Mouse (Mus musculus) hindbrain, embryonic 11.5 days (tissue): ENCODE results near the gene E2f7. TPM values are rescaled to one million over a fixed set of nuclear protein-coding genes. Genes with fewer than 3 reads are reported as not detected.
A peak's percentile ranks its signal among the peaks of the same experiment; 100 is the strongest.
"Not testable (repeated sequence)": the region's sequence is repeated elsewhere in the genome, so short reads cannot be mapped to it uniquely, and the experiment has no call there.

Experiments
- ATAC-seq: fragments of 200-750 bp; cut with Nextera tagmentation; 2 replicates; pipeline ENCODE4 v1.8.0; 2017; ENCODE audit warnings: mild to moderate bottlenecking, moderate TSS enrichment, moderate library complexity; ENCODE audit not compliant: low FRiP score
- DNase-seq: peaks from one replicate; pipeline ENCODE4 v3.0.0-alpha.2; 2015; ENCODE audit warnings: low spot score
- H3K27ac ChIP-seq: fragments of 300-500 bp; sonication (generic); 2 replicates; pipeline ENCODE4 v1.5.1; 2014; ENCODE audit warnings: mild to moderate bottlenecking, low read depth, low read length
- H3K27me3 ChIP-seq: fragments of 300-500 bp; sonication (generic); 2 replicates; pipeline ENCODE4 v1.6.1; 2014; ENCODE audit warnings: mild to moderate bottlenecking, low read length, moderate library complexity, mixed read lengths; ENCODE audit not compliant: control insufficient read depth, insufficient read depth
- H3K36me3 ChIP-seq: fragments of 300-500 bp; sonication (generic); 2 replicates; pipeline ENCODE4 v1.6.1; 2014; ENCODE audit warnings: mild to moderate bottlenecking, low read length, moderate library complexity, mixed read lengths; ENCODE audit not compliant: control insufficient read depth, insufficient read depth
- H3K4me1 ChIP-seq: fragments of 300-500 bp; sonication (generic); replicated peaks from 2 replicates; pipeline ENCODE4 v1.6.1; 2014; ENCODE audit warnings: low read length, mixed read lengths; ENCODE audit not compliant: control insufficient read depth, insufficient read depth
- H3K4me2 ChIP-seq: fragments of 300-500 bp; sonication (generic); replicated peaks from 2 replicates; pipeline ENCODE4 v1.6.1; 2014; ENCODE audit warnings: mild to moderate bottlenecking, low read depth, low read length
- H3K4me3 ChIP-seq: fragments of 300-500 bp; sonication (generic); 2 replicates; pipeline ENCODE4 v1.5.1; 2014; ENCODE audit warnings: low read depth, low read length
- H3K9ac ChIP-seq: fragments of 300-500 bp; sonication (generic); 2 replicates; pipeline ENCODE4 v1.6.1; 2014; ENCODE audit warnings: low read depth, low read length
- H3K9me3 ChIP-seq: fragments of 300-500 bp; sonication (generic); 2 replicates; pipeline ENCODE4 v1.6.1; 2016; ENCODE audit warnings: low read length; ENCODE audit not compliant: control insufficient read depth
- WGBS: fragments of 180-500 bp; shearing (Covaris S2); extraction: QIAGEN DNeasy Blood & Tissue Kit; methylation state at CpG from one replicate; pipeline ENCODE4 v1.1.7; 2014; 5-methylcytosine and 5-hydroxymethylcytosine counted together
- polyA plus RNA-seq: library from polyadenylated mRNA; unstranded; fragments of >200 nt; fragmentation: Nextera tagmentation; extraction: Ambion mirVana; gene quantifications from 2 replicates; pipeline ENCODE4 v1.2.1, GENCODE M21; 2014

E2f7 gene
- polyA plus RNA-seq, 1 experiment from 2014 or later = 30.8 TPM

GRCm38 (mm10) chr10:110743701-110744100 is 1.5 kb upstream of the E2f7 start:
- DNase-seq (no peak), ATAC-seq (no peak)
- peaks cover 5% of the 10 kb centered on the region; the same call in 1 of the 2 replicates for H3K4me1 ChIP-seq
- H3K9ac ChIP-seq = no peak overlapping the region
- H3K9me3 ChIP-seq = no peaks in the 10 kb centered on the region
- H3K27ac ChIP-seq = no peak overlapping the region
- 85% methylated on average over 6 of the region's 6 CpGs for WGBS
- H3K27me3 ChIP-seq = no peaks in the 10 kb centered on the region
- no peak overlapping the region for H3K4me2 ChIP-seq
- H3K4me3 ChIP-seq = no peak overlapping the region
- no peaks in the 10 kb centered on the region for H3K36me3 ChIP-seq

GRCm38 (mm10) chr10:110744120-110744519 is 1.1 kb upstream of the E2f7 start:
- no peaks in the 10 kb centered on the region for H3K9me3 ChIP-seq
- no peaks in the 10 kb centered on the region for H3K27me3 ChIP-seq
- WGBS = 72% methylated on average over 12 of the region's 12 CpGs
- ATAC-seq = no peak
- H3K4me3 ChIP-seq = no peak overlapping the region
- H3K9ac ChIP-seq = no peak overlapping the region
- no peak for DNase-seq
- H3K36me3 ChIP-seq = no peaks in the 10 kb centered on the region
- no peak overlapping the region for H3K4me2 ChIP-seq
- peaks cover 5% of the 10 kb centered on the region; the same call in 1 of the 2 replicates for H3K4me1 ChIP-seq
- H3K27ac ChIP-seq = no peak overlapping the region

GRCm38 (mm10) chr10:110745640-110746032 is 397 bp downstream of the E2f7 start:
- DNase-seq = no peak
- Histone ChIP-seq H3K27me3 (no peaks in the 10 kb centered on the region), H3K4me3 (peak overlapping the region; percentile 83), H3K36me3 (no peaks in the 10 kb centered on the region), H3K27ac (peak overlapping the region; percentile 78), H3K9me3 (no peaks in the 10 kb centered on the region), H3K4me2 (peak overlapping the region; percentile 90), H3K4me1 (peaks cover 5% of the 10 kb centered on the region; the same call in 1 of the 2 replicates), H3K9ac (peak overlapping the region; percentile 87)
- no peak for ATAC-seq
- WGBS = 0% methylated on average over 23 of the region's 23 CpGs

- Histone ChIP-seq H3K27me3 (no peaks in the 10 kb centered on the region), H3K9ac (no peak overlapping the region), H3K27ac (no peak overlapping the region), H3K4me2 (no peak overlapping the region), H3K9me3 (no peaks in the 10 kb centered on the region), H3K4me3 (no peak overlapping the region), H3K4me1 (peaks cover 5% of the 10 kb centered on the region; the same call in 1 of the 2 replicates), H3K36me3 (peaks cover 4% of the 10 kb centered on the region)
- DNase-seq (no peak), ATAC-seq (no peak)
- WGBS = 95% methylated on average over 9 of the region's 9 CpGs
Measured at GRCm38 (mm10) chr10:110749081-110749480, 3.8 kb downstream of the E2f7 start.

GRCm38 (mm10) chr10:110749510-110750305 is 4.5 kb downstream of the E2f7 start:
- Histone ChIP-seq H3K36me3 (peaks cover 6% of the 10 kb centered on the region), H3K27me3 (no peaks in the 10 kb centered on the region)
- no peak for ATAC-seq

GRCm38 (mm10) chr10:110752849-110753248 is 7.6 kb downstream of the E2f7 start:
- H3K4me3 ChIP-seq = no peak overlapping the region
- WGBS = 95% methylated on average over 3 of the region's 3 CpGs

More at GRCm38 (mm10) chr10:110749510-110750305, 4.5 kb downstream of the E2f7 start:
- H3K9me3 ChIP-seq = no peaks in the 10 kb centered on the region
- no peak overlapping the region for H3K9ac ChIP-seq
- no peak overlapping the region for H3K4me2 ChIP-seq
- H3K4me3 ChIP-seq = no peak overlapping the region
- no peak overlapping the region for H3K27ac ChIP-seq
- no peak for DNase-seq
- peaks cover 5% of the 10 kb centered on the region; the same call in 1 of the 2 replicates for H3K4me1 ChIP-seq
- 95% methylated on average over 9 of the region's 9 CpGs for WGBS

GRCm38 (mm10) chr10:110755556-110755955 is 10.3 kb downstream of the E2f7 start:
- H3K4me1 ChIP-seq = no peaks in the 10 kb centered on the region
- no peak overlapping the region for H3K9ac ChIP-seq
- H3K27me3 ChIP-seq = no peaks in the 10 kb centered on the region
- ATAC-seq = no peak
- no peak for DNase-seq
- no peak overlapping the region for H3K27ac ChIP-seq
- H3K36me3 ChIP-seq = peaks cover 17% of the 10 kb centered on the region
- H3K4me3 ChIP-seq = no peak overlapping the region
- 96% methylated on average over 10 of the region's 10 CpGs for WGBS
- H3K4me2 ChIP-seq = no peak overlapping the region
- H3K9me3 ChIP-seq = no peaks in the 10 kb centered on the region

More at GRCm38 (mm10) chr10:110752849-110753248, 7.6 kb downstream of the E2f7 start:
- Histone ChIP-seq H3K9me3 (no peaks in the 10 kb centered on the region), H3K36me3 (peaks cover 17% of the 10 kb centered on the region), H3K4me2 (no peak overlapping the region), H3K27ac (no peak overlapping the region), H3K9ac (no peak overlapping the region), H3K4me1 (no peaks in the 10 kb centered on the region), H3K27me3 (no peaks in the 10 kb centered on the region)
- no peak for ATAC-seq
- no peak for DNase-seq

- Histone ChIP-seq H3K9me3 (no peaks in the 10 kb centered on the region), H3K27ac (no peak overlapping the region), H3K9ac (no peak overlapping the region), H3K4me1 (no peaks in the 10 kb centered on the region), H3K4me2 (no peak overlapping the region), H3K36me3 (peaks cover 17% of the 10 kb centered on the region; the same call in 1 of the 2 replicates), H3K4me3 (no peak overlapping the region), H3K27me3 (no peaks in the 10 kb centered on the region)
- ATAC-seq (no peak), DNase-seq (no peak)
- 93% methylated on average over 7 of the region's 7 CpGs for WGBS
Measured at GRCm38 (mm10) chr10:110756271-110756793, 11.1 kb downstream of the E2f7 start.

GRCm38 (mm10) chr10:110760552-110760951 is 15.3 kb downstream of the E2f7 start:
- not testable (repeated sequence) for H3K4me2 ChIP-seq, H3K4me3 ChIP-seq, H3K27me3 ChIP-seq, H3K9me3 ChIP-seq, H3K9ac ChIP-seq, H3K36me3 ChIP-seq, H3K27ac ChIP-seq, H3K4me1 ChIP-seq
- peak; percentile 51; the same call in 1 of the 2 replicates for ATAC-seq
- WGBS = 70% methylated on average over 7 of the region's 12 CpGs
- DNase-seq = peak; percentile 72
